Mouse (Mus musculus) limb, embryonic 15.5 days (tissue): ENCODE measurements at regions not wholly inside any gene's neighbourhood (a gene's known extent, or its start where the extent isn't known, plus 50 kb on each side); places are given as distances from the start of the nearest gene placed in this dataset.
A peak's percentile ranks its signal among the peaks of the same experiment; 100 is the strongest.

Source experiments
- ATAC-seq: fragments of 200-750 bp; cut with Nextera tagmentation; 2 replicates; pipeline ENCODE4 v1.8.0; 2017; ENCODE audit warnings: low read depth, moderate TSS enrichment; ENCODE audit not compliant: insufficient number of reproducible peaks, low FRiP score, low TSS enrichment
- H3K27ac ChIP-seq: fragments of 300-500 bp; sonication (generic); 2 replicates; pipeline ENCODE4 v1.5.1; 2015; ENCODE audit warnings: moderate library complexity, mild to moderate bottlenecking, inconsistent platforms
- H3K27me3 ChIP-seq: fragments of 300-500 bp; sonication (generic); 2 replicates; pipeline ENCODE4 v1.6.1; 2015; ENCODE audit warnings: inconsistent platforms
- H3K36me3 ChIP-seq: fragments of 300-500 bp; sonication (generic); 2 replicates; pipeline ENCODE4 v1.6.1; 2015; ENCODE audit warnings: inconsistent platforms
- H3K4me1 ChIP-seq: fragments of 300-500 bp; sonication (generic); 2 replicates; pipeline ENCODE4 v1.6.1; 2015; ENCODE audit warnings: inconsistent platforms
- H3K4me2 ChIP-seq: fragments of 300-500 bp; sonication (generic); 2 replicates; pipeline ENCODE4 v1.6.1; 2015; ENCODE audit warnings: mild to moderate bottlenecking, inconsistent platforms
- H3K4me3 ChIP-seq: fragments of 300-500 bp; sonication (generic); 2 replicates; pipeline ENCODE4 v1.5.1; 2015; ENCODE audit warnings: mild to moderate bottlenecking, inconsistent platforms
- H3K9ac ChIP-seq: fragments of 300-500 bp; sonication (generic); 2 replicates; pipeline ENCODE4 v1.6.1; 2015; ENCODE audit warnings: inconsistent platforms
- H3K9me3 ChIP-seq: fragments of 300-500 bp; sonication (generic); 2 replicates; pipeline ENCODE4 v1.6.1; 2016; ENCODE audit warnings: inconsistent platforms
- WGBS: fragments of 180-500 bp; shearing (Covaris S2); methylation state at CpG from one replicate; pipeline ENCODE4 v1.1.7; 2015; 5-methylcytosine and 5-hydroxymethylcytosine counted together

GRCm38 (mm10) chr17:7579031-7579430 lies 193.8 kb upstream of the Unc93a2 start:
- WGBS: 87% methylated on average over 4 of the region's 4 CpGs

GRCm38 (mm10) chr17:7578003-7578402 lies 192.7 kb upstream of the Unc93a2 start:
- WGBS: 89% methylated on average over 8 of the region's 8 CpGs
- no peaks in the 10 kb centered on the region for H3K36me3 ChIP-seq
- ATAC-seq: no peak

More at GRCm38 (mm10) chr17:7579031-7579430, 193.8 kb upstream of the Unc93a2 start:
- Histone ChIP-seq H3K27me3 (no peaks in the 10 kb centered on the region), H3K9ac (no peak overlapping the region), H3K4me3 (no peak overlapping the region), H3K4me1 (peaks cover 7% of the 10 kb centered on the region), H3K27ac (no peak overlapping the region), H3K4me2 (no peak overlapping the region), H3K36me3 (no peaks in the 10 kb centered on the region), H3K9me3 (no peaks in the 10 kb centered on the region)
- no peak for ATAC-seq

GRCm38 (mm10) chr17:7577227-7577626 lies 192.0 kb upstream of the Unc93a2 start:
- no peaks in the 10 kb centered on the region for H3K27me3 ChIP-seq
- H3K9me3 ChIP-seq: no peaks in the 10 kb centered on the region
- H3K36me3 ChIP-seq: no peaks in the 10 kb centered on the region
- H3K9ac ChIP-seq: no peak overlapping the region
- H3K27ac ChIP-seq: peak overlapping the region; percentile 64
- H3K4me2 ChIP-seq: no peak overlapping the region
- H3K4me3 ChIP-seq: no peak overlapping the region
- H3K4me1 ChIP-seq: peaks cover 7% of the 10 kb centered on the region
- no peak; the same call in 1 of the 2 replicates for ATAC-seq
- 44% methylated on average over 4 of the region's 4 CpGs for WGBS

More at GRCm38 (mm10) chr17:7578003-7578402, 192.7 kb upstream of the Unc93a2 start:
- Histone ChIP-seq H3K27me3 (no peaks in the 10 kb centered on the region), H3K4me1 (peaks cover 7% of the 10 kb centered on the region), H3K4me2 (no peak overlapping the region), H3K9ac (no peak overlapping the region), H3K9me3 (no peaks in the 10 kb centered on the region), H3K4me3 (no peak overlapping the region), H3K27ac (no peak overlapping the region)

GRCm38 (mm10) chr17:7571481-7571880 lies 186.2 kb upstream of the Unc93a2 start:
- WGBS: 93% methylated on average over 3 of the region's 3 CpGs
- no peak overlapping the region for H3K4me2 ChIP-seq
- no peak overlapping the region for H3K4me3 ChIP-seq
- H3K27me3 ChIP-seq: no peaks in the 10 kb centered on the region
- no peaks in the 10 kb centered on the region for H3K4me1 ChIP-seq
- H3K27ac ChIP-seq: no peak overlapping the region
- H3K36me3 ChIP-seq: no peaks in the 10 kb centered on the region
- H3K9ac ChIP-seq: no peak overlapping the region
- ATAC-seq: no peak
- no peaks in the 10 kb centered on the region for H3K9me3 ChIP-seq

- no peak overlapping the region for H3K4me3 ChIP-seq
- H3K9me3 ChIP-seq: no peaks in the 10 kb centered on the region
- H3K4me1 ChIP-seq: no peaks in the 10 kb centered on the region
- ATAC-seq: no peak
- H3K9ac ChIP-seq: no peak overlapping the region
- no peaks in the 10 kb centered on the region for H3K27me3 ChIP-seq
- 89% methylated on average over 5 of the region's 5 CpGs for WGBS
- no peak overlapping the region for H3K27ac ChIP-seq
- H3K36me3 ChIP-seq: no peaks in the 10 kb centered on the region
- H3K4me2 ChIP-seq: no peak overlapping the region
Observed at GRCm38 (mm10) chr17:7568482-7568881, 183.2 kb upstream of the Unc93a2 start.

- H3K36me3 ChIP-seq: no peaks in the 10 kb centered on the region
- no peak overlapping the region for H3K4me3 ChIP-seq
- no peaks in the 10 kb centered on the region for H3K4me1 ChIP-seq
- ATAC-seq: no peak
- H3K4me2 ChIP-seq: no peak overlapping the region
- no peak overlapping the region for H3K27ac ChIP-seq
- H3K27me3 ChIP-seq: no peaks in the 10 kb centered on the region
- WGBS: 76% methylated on average over 2 of the region's 2 CpGs
- no peak overlapping the region for H3K9ac ChIP-seq
- H3K9me3 ChIP-seq: no peaks in the 10 kb centered on the region
Observed at GRCm38 (mm10) chr17:7565771-7566170, 180.5 kb upstream of the Unc93a2 start.

- 45% methylated on average over 8 of the region's 8 CpGs for WGBS
- Histone ChIP-seq H3K27me3 (no peaks in the 10 kb centered on the region), H3K4me1 (no peaks in the 10 kb centered on the region), H3K9ac (no peak overlapping the region), H3K27ac (no peak overlapping the region), H3K36me3 (no peaks in the 10 kb centered on the region), H3K4me2 (no peak overlapping the region), H3K9me3 (no peaks in the 10 kb centered on the region), H3K4me3 (no peak overlapping the region)
- ATAC-seq: no peak
Observed at GRCm38 (mm10) chr17:7562940-7563339, 177.7 kb upstream of the Unc93a2 start.

GRCm38 (mm10) chr17:7548456-7548855 lies 163.2 kb upstream of the Unc93a2 start:
- H3K4me2 ChIP-seq: no peak overlapping the region
- H3K9ac ChIP-seq: no peak overlapping the region
- H3K4me1 ChIP-seq: no peaks in the 10 kb centered on the region
- no peak overlapping the region for H3K4me3 ChIP-seq
- H3K9me3 ChIP-seq: no peaks in the 10 kb centered on the region
- H3K27me3 ChIP-seq: no peaks in the 10 kb centered on the region
- no peak overlapping the region for H3K27ac ChIP-seq
- H3K36me3 ChIP-seq: no peaks in the 10 kb centered on the region
- no peak for ATAC-seq
- 79% methylated on average over 2 of the region's 2 CpGs for WGBS

GRCm38 (mm10) chr17:7538402-7539087 lies 153.3 kb upstream of the Unc93a2 start:
- no peak overlapping the region for H3K4me2 ChIP-seq
- peaks cover 8% of the 10 kb centered on the region for H3K4me1 ChIP-seq
- no peak for ATAC-seq

GRCm38 (mm10) chr17:7537618-7538266 lies 152.5 kb upstream of the Unc93a2 start:
- WGBS: 52% methylated on average over 7 of the region's 7 CpGs
- no peaks in the 10 kb centered on the region; the same call in 1 of the 2 replicates for H3K9me3 ChIP-seq
- H3K36me3 ChIP-seq: no peaks in the 10 kb centered on the region
- ATAC-seq: no peak
- H3K4me2 ChIP-seq: no peak overlapping the region
- H3K4me1 ChIP-seq: peaks cover 8% of the 10 kb centered on the region
- H3K4me3 ChIP-seq: no peak overlapping the region
- no peaks in the 10 kb centered on the region for H3K27me3 ChIP-seq
- H3K27ac ChIP-seq: peak overlapping the region; percentile 23; the same call in 1 of the 2 replicates
- no peak overlapping the region for H3K9ac ChIP-seq

More at GRCm38 (mm10) chr17:7538402-7539087, 153.3 kb upstream of the Unc93a2 start:
- Histone ChIP-seq H3K36me3 (no peaks in the 10 kb centered on the region), H3K27ac (no peak overlapping the region; the same call in 1 of the 2 replicates), H3K9me3 (no peaks in the 10 kb centered on the region; the same call in 1 of the 2 replicates), H3K4me3 (no peak overlapping the region), H3K27me3 (no peaks in the 10 kb centered on the region), H3K9ac (no peak overlapping the region)
- 65% methylated on average over 4 of the region's 4 CpGs for whole genome bisulfite sequencing

- 72% methylated on average over 5 of the region's 5 CpGs for WGBS
- no peak overlapping the region for H3K27ac ChIP-seq
Observed at GRCm38 (mm10) chr17:7537210-7537609, 151.9 kb upstream of the Unc93a2 start.

GRCm38 (mm10) chr17:7534386-7535059 lies 149.3 kb upstream of the Unc93a2 start:
- Histone ChIP-seq H3K4me3 (no peak overlapping the region), H3K9ac (no peak overlapping the region), H3K36me3 (no peaks in the 10 kb centered on the region), H3K27me3 (no peaks in the 10 kb centered on the region), H3K27ac (no peak overlapping the region), H3K4me1 (peaks cover 8% of the 10 kb centered on the region), H3K4me2 (no peak overlapping the region), H3K9me3 (no peaks in the 10 kb centered on the region)
- WGBS: 83% methylated on average over 6 of the region's 6 CpGs
- ATAC-seq: no peak

More at GRCm38 (mm10) chr17:7537210-7537609, 151.9 kb upstream of the Unc93a2 start:
- Histone ChIP-seq H3K9ac (no peak overlapping the region), H3K4me3 (no peak overlapping the region), H3K9me3 (no peaks in the 10 kb centered on the region; the same call in 1 of the 2 replicates), H3K4me1 (peaks cover 8% of the 10 kb centered on the region), H3K4me2 (no peak overlapping the region), H3K27me3 (no peaks in the 10 kb centered on the region), H3K36me3 (no peaks in the 10 kb centered on the region)
- ATAC-seq: no peak
